Mouse (Mus musculus) embryonic facial prominence, embryonic 11.5 days (tissue): Measurements from ENCODE around the gene Twsg1. TPM values are rescaled to one million over a fixed set of nuclear protein-coding genes. Genes with fewer than 3 reads are reported as not detected.
A peak's percentile ranks its signal among the peaks of the same experiment; 100 is the strongest.

ENCODE experiments used
- ATAC-seq: fragments of 200-750 bp; cut with Nextera tagmentation; replicated peaks from 2 replicates; pipeline ENCODE4 v1.8.0; 2017; ENCODE audit warnings: low read depth; ENCODE audit not compliant: insufficient number of reproducible peaks, low FRiP score, low TSS enrichment
- DNase-seq: peaks from one replicate; pipeline ENCODE4 v3.0.0-alpha.2; 2015; ENCODE audit warnings: low spot score
- H3K27ac ChIP-seq: fragments of 300-500 bp; sonication (generic); replicated peaks from 2 replicates; pipeline ENCODE4 v1.5.1; 2014; ENCODE audit warnings: mild to moderate bottlenecking, low read depth, low read length, control low read depth
- H3K27me3 ChIP-seq: fragments of 300-500 bp; sonication (generic); 2 replicates; pipeline ENCODE4 v1.6.1; 2014; ENCODE audit warnings: mild to moderate bottlenecking, low read length, moderate library complexity, mixed read lengths; ENCODE audit not compliant: control insufficient read depth, insufficient read depth
- H3K36me3 ChIP-seq: fragments of 300-500 bp; sonication (generic); replicated peaks from 2 replicates; pipeline ENCODE4 v1.6.1; 2014; ENCODE audit warnings: low read depth, mild to moderate bottlenecking, low read length, moderate library complexity, mixed read lengths; ENCODE audit not compliant: control insufficient read depth, insufficient read depth
- H3K4me1 ChIP-seq: fragments of 300-500 bp; sonication (generic); 2 replicates; pipeline ENCODE4 v1.6.1; 2014; ENCODE audit warnings: low read length, mixed read lengths; ENCODE audit not compliant: control insufficient read depth, insufficient read depth
- H3K4me2 ChIP-seq: fragments of 300-500 bp; sonication (generic); 2 replicates; pipeline ENCODE4 v1.6.1; 2014; ENCODE audit warnings: low read depth, mild to moderate bottlenecking, control low read depth, low read length, moderate library complexity
- H3K4me3 ChIP-seq: fragments of 300-500 bp; sonication (generic); 2 replicates; pipeline ENCODE4 v1.5.1; 2014; ENCODE audit warnings: low read depth, low read length, control low read depth
- H3K9ac ChIP-seq: fragments of 300-500 bp; sonication (generic); replicated peaks from 2 replicates; pipeline ENCODE4 v1.6.1; 2014; ENCODE audit warnings: mild to moderate bottlenecking, control low read depth, low read length
- H3K9me3 ChIP-seq: fragments of 300-500 bp; sonication (generic); replicated peaks from 2 replicates; pipeline ENCODE4 v1.6.1; 2016; ENCODE audit warnings: mild to moderate bottlenecking, low read length, inconsistent platforms, mixed read lengths; ENCODE audit not compliant: control insufficient read depth
- WGBS: fragments of 180-500 bp; shearing (Covaris S2); extraction: QIAGEN DNeasy Blood & Tissue Kit; methylation state at CpG from one replicate; pipeline ENCODE4 v1.1.7; 2014; 5-methylcytosine and 5-hydroxymethylcytosine counted together
- polyA plus RNA-seq: library from polyadenylated mRNA; unstranded; fragments of >200 nt; fragmentation: Nextera tagmentation; extraction: Ambion mirVana; gene quantifications from 2 replicates; pipeline ENCODE4 v1.2.1, GENCODE M21; 2014

The Twsg1 gene
- polyA plus RNA-seq, 1 experiment from 2014 or later, result 142 TPM

DNA sequence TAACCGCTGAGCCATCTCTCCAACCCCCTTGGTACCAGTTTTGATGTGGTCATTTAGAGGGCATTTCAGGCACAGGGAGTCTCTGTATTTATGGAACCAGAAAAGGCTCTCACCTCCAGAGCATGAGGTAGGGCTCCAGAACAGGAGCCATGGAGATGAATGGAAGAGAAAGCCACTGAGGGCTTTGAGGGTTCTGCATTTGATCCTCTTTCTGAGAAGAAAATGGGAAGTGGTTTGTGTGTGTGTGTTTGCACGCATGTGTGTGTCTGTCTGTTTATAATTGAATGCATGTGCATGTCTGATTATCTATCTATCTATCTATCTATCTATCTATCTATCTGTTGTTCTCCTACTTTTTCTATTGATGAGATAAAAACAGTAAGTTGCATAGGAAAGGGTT, 38.8 kb downstream of the Twsg1 start:
- 88% methylated on average over 2 of the region's 2 CpGs for WGBS
- no peak overlapping the region for H3K4me3 ChIP-seq
- no peak for ATAC-seq

GRCm38 (mm10) chr17:65911285-65912069, 39.5 kb downstream of the Twsg1 start:
- DNase-seq (peak; percentile 68), ATAC-seq (0 out of 2 replicates have a peak, but pooled peaks have one; percentile 62)
- H3K36me3 ChIP-seq, result no peaks in the 10 kb centered on the region
- H3K9me3 ChIP-seq, result no peaks in the 10 kb centered on the region
- no peak overlapping the region for H3K9ac ChIP-seq
- no peak overlapping the region for H3K4me3 ChIP-seq
- no peak overlapping the region for H3K27ac ChIP-seq
- no peaks in the 10 kb centered on the region for H3K4me1 ChIP-seq
- 54% methylated on average over 15 of the region's 15 CpGs for WGBS
- no peak overlapping the region for H3K4me2 ChIP-seq
- H3K27me3 ChIP-seq, result no peaks in the 10 kb centered on the region

More for the DNA sequence above, 38.8 kb downstream of the Twsg1 start:
- Histone ChIP-seq H3K9ac (no peak overlapping the region), H3K4me1 (no peaks in the 10 kb centered on the region), H3K36me3 (no peaks in the 10 kb centered on the region), H3K27me3 (no peaks in the 10 kb centered on the region), H3K9me3 (no peaks in the 10 kb centered on the region), H3K4me2 (no peak overlapping the region), H3K27ac (no peak overlapping the region)
- no peak for DNase-seq

DNA sequence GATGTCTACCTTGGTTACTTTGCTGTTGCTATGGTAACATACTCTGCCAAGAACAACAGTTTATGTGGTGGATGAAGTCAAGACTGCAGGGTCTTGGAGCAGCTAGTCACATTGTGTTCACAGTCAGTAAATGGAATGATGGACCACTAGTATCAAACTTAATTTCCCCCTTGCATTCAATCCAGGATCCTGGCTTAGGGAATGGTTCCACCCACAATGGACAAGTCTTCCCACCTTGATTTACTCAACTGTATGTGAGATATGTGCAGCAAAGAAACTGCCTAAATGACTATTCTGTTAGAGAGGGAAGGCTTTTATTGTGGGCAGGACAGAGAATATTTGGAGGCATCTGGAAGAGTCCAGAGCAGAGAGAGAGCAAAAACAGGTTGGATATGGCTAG, 42.8 kb downstream of the Twsg1 start:
- H3K9ac ChIP-seq, result no peak overlapping the region
- no peaks in the 10 kb centered on the region for H3K9me3 ChIP-seq
- H3K36me3 ChIP-seq, result no peaks in the 10 kb centered on the region
- no peak overlapping the region for H3K27ac ChIP-seq
- ATAC-seq (no peak), DNase-seq (no peak)
- H3K4me2 ChIP-seq, result no peak overlapping the region
- no peak overlapping the region for H3K4me3 ChIP-seq
- H3K27me3 ChIP-seq, result no peaks in the 10 kb centered on the region
- no peaks in the 10 kb centered on the region for H3K4me1 ChIP-seq

GRCm38 (mm10) chr17:65906895-65907401, 44.1 kb downstream of the Twsg1 start:
- H3K4me3 ChIP-seq, result no peak overlapping the region
- peak; percentile 47; the same call in 1 of the 2 replicates for ATAC-seq
- H3K9me3 ChIP-seq, result no peaks in the 10 kb centered on the region
- no peak for DNase-seq
- H3K9ac ChIP-seq, result no peak overlapping the region
- H3K27ac ChIP-seq, result no peak overlapping the region
- H3K36me3 ChIP-seq, result no peaks in the 10 kb centered on the region
- 60% methylated on average over 11 of the region's 11 CpGs for WGBS
- H3K4me1 ChIP-seq, result no peaks in the 10 kb centered on the region
- no peak overlapping the region; the same call in 1 of the 2 replicates for H3K4me2 ChIP-seq
- H3K27me3 ChIP-seq, result no peaks in the 10 kb centered on the region

GRCm38 (mm10) chr17:65906313-65906894, 44.6 kb downstream of the Twsg1 start:
- H3K4me2 ChIP-seq, result no peak overlapping the region
- DNase-seq (no peak), ATAC-seq (no peak)
- H3K36me3 ChIP-seq, result no peaks in the 10 kb centered on the region
- no peaks in the 10 kb centered on the region for H3K4me1 ChIP-seq
- no peaks in the 10 kb centered on the region for H3K27me3 ChIP-seq
- 40% methylated on average over 11 of the region's 12 CpGs for WGBS
- H3K27ac ChIP-seq, result no peak overlapping the region
- no peak overlapping the region for H3K9ac ChIP-seq
- no peaks in the 10 kb centered on the region for H3K9me3 ChIP-seq
- H3K4me3 ChIP-seq, result no peak overlapping the region

GRCm38 (mm10) chr17:65905241-65905640, 45.8 kb downstream of the Twsg1 start:
- no peaks in the 10 kb centered on the region for H3K36me3 ChIP-seq
- DNase-seq (no peak), ATAC-seq (no peak)
- H3K4me2 ChIP-seq, result no peak overlapping the region
- H3K9ac ChIP-seq, result no peak overlapping the region
- 74% methylated on average over 14 of the region's 14 CpGs for WGBS
- no peaks in the 10 kb centered on the region for H3K4me1 ChIP-seq
- H3K4me3 ChIP-seq, result no peak overlapping the region
- H3K9me3 ChIP-seq, result no peaks in the 10 kb centered on the region
- H3K27ac ChIP-seq, result no peak overlapping the region
- no peaks in the 10 kb centered on the region for H3K27me3 ChIP-seq

- no peak for DNase-seq
- no peak overlapping the region for H3K27ac ChIP-seq
- H3K36me3 ChIP-seq, result no peaks in the 10 kb centered on the region
- no peaks in the 10 kb centered on the region for H3K4me1 ChIP-seq
- H3K4me3 ChIP-seq, result no peak overlapping the region
- no peaks in the 10 kb centered on the region for H3K9me3 ChIP-seq
- H3K9ac ChIP-seq, result no peak overlapping the region
- no peak for ATAC-seq
- H3K27me3 ChIP-seq, result no peaks in the 10 kb centered on the region
- no peak overlapping the region for H3K4me2 ChIP-seq
- 94% methylated on average over 8 of the region's 8 CpGs for WGBS
These were observed 47.2 kb downstream of the Twsg1 start for GRCm38 (mm10) chr17:65903826-65904225.

GRCm38 (mm10) chr17:65903011-65903410, 48.0 kb downstream of the Twsg1 start:
- H3K4me2 ChIP-seq, result no peak overlapping the region
- no peak overlapping the region for H3K27ac ChIP-seq
- H3K27me3 ChIP-seq, result no peaks in the 10 kb centered on the region
- H3K4me1 ChIP-seq, result no peaks in the 10 kb centered on the region
- DNase-seq (no peak), ATAC-seq (no peak)
- no peaks in the 10 kb centered on the region for H3K9me3 ChIP-seq
- no peaks in the 10 kb centered on the region for H3K36me3 ChIP-seq
- H3K9ac ChIP-seq, result no peak overlapping the region
- 100% methylated on average over 1 of the region's 1 CpGs for WGBS
- H3K4me3 ChIP-seq, result no peak overlapping the region
